Mouse (Mus musculus): ENCODE measurements around the gene Cdh8. TPM values are rescaled to one million over a fixed set of nuclear protein-coding genes. Genes with fewer than 3 reads are reported as not detected.
A peak's percentile ranks its signal among the peaks of the same experiment; 100 is the strongest.

The Cdh8 gene
- total RNA-seq (2021), result not detected
- long read RNA-seq, experiment 1, result 0 reads
- long read RNA-seq, experiment 2, result 0 reads

- TF ChIP-seq CTCF (IDR thresholded peaks at IDR 0.05), result no peak
- Histone ChIP-seq H3K4me3 (peak within 1 kb of the TSS; percentile 13), H3K27ac (no peak within 1 kb of the TSS)
- no peak for DNase-seq
- intact Hi-C loops (cut with DNase I), result no loop called here
Observed at GRCm38 (mm10) chr8:99415966-99416781, at the start of gene Cdh8. TSS of gene Cdh8 (minus strand) at chr8:99416471.

- TF ChIP-seq CTCF (IDR thresholded peaks at IDR 0.05), result no peak
- no peak overlapping the region for H3K27ac ChIP-seq
- no peak for DNase-seq
- no peak overlapping the region for H3K4me3 ChIP-seq
- intact Hi-C loops (cut with DNase I), result no loop called here
Observed at GRCm38 (mm10) chr8:99446506-99446905, 30.2 kb upstream of the Cdh8 start.

- no peak for TF ChIP-seq CTCF (IDR thresholded peaks at IDR 0.05)
- no peak for DNase-seq
- no peak overlapping the region for H3K27ac ChIP-seq
- intact Hi-C loops (cut with DNase I), result no loop called here
- H3K4me3 ChIP-seq, result no peak overlapping the region
Observed at GRCm38 (mm10) chr8:99425901-99426300, 9.6 kb upstream of the Cdh8 start.

GRCm38 (mm10) chr8:99421516-99421915 lies 5.2 kb upstream of the Cdh8 start:
- intact Hi-C loops (cut with DNase I), result no loop called here
- Histone ChIP-seq H3K27ac (no peak overlapping the region), H3K4me3 (no peak overlapping the region)
- no peak for DNase-seq
- TF ChIP-seq CTCF (IDR thresholded peaks at IDR 0.05), result no peak

- intact Hi-C loops (cut with DNase I), result no loop called here
- DNase-seq, result no peak
- no peak for TF ChIP-seq CTCF (IDR thresholded peaks at IDR 0.05)
Observed at GRCm38 (mm10) chr8:99419726-99420125, 3.5 kb upstream of the Cdh8 start.

GRCm38 (mm10) chr8:99417456-99417855 lies 1.2 kb upstream of the Cdh8 start:
- Histone ChIP-seq H3K4me3 (no peak overlapping the region), H3K27ac (no peak overlapping the region)
- intact Hi-C loops (cut with DNase I), result no loop called here
- TF ChIP-seq CTCF (IDR thresholded peaks at IDR 0.05), result no peak
- no peak for DNase-seq

More at GRCm38 (mm10) chr8:99419726-99420125, 3.5 kb upstream of the Cdh8 start:
- Histone ChIP-seq H3K4me3 (no peak overlapping the region), H3K27ac (no peak overlapping the region)

GRCm38 (mm10) chr8:99415076-99415965 lies 950 bp downstream of the Cdh8 start:
- no peak for DNase-seq
- H3K4me3 ChIP-seq, result peak overlapping the region; percentile 11
- TF ChIP-seq CTCF (IDR thresholded peaks at IDR 0.05), result no peak
- intact Hi-C loops (cut with DNase I), result no loop called here
- H3K27ac ChIP-seq, result no peak overlapping the region

GRCm38 (mm10) chr8:99414483-99414921 lies 1.8 kb downstream of the Cdh8 start:
- Histone ChIP-seq H3K27ac (no peak overlapping the region), H3K4me3 (no peak overlapping the region)
- DNase-seq, result no peak
- intact Hi-C loops (cut with DNase I), result no loop called here
- no peak for TF ChIP-seq CTCF (IDR thresholded peaks at IDR 0.05)

- no peak for TF ChIP-seq CTCF (IDR thresholded peaks at IDR 0.05)
- no peak overlapping the region for H3K4me3 ChIP-seq
- H3K27ac ChIP-seq, result no peak overlapping the region
- no peak for DNase-seq
- intact Hi-C loops (cut with DNase I), result no loop called here
Observed at GRCm38 (mm10) chr8:99413877-99414482, 2.3 kb downstream of the Cdh8 start.

- intact Hi-C loops (cut with DNase I), result no loop called here
- Histone ChIP-seq H3K4me3 (no peak overlapping the region), H3K27ac (no peak overlapping the region)
- no peak for TF ChIP-seq CTCF (IDR thresholded peaks at IDR 0.05)
- no peak for DNase-seq
Observed at GRCm38 (mm10) chr8:99393908-99394307, 22.4 kb downstream of the Cdh8 start.

- intact Hi-C loops (cut with DNase I), result no loop called here
- no peak for TF ChIP-seq CTCF (IDR thresholded peaks at IDR 0.05)
- Histone ChIP-seq H3K4me3 (no peak overlapping the region), H3K27ac (no peak overlapping the region)
- DNase-seq, result no peak
Observed at GRCm38 (mm10) chr8:99370104-99370503, 46.2 kb downstream of the Cdh8 start.

- Histone ChIP-seq H3K4me3 (no peak overlapping the region), H3K27ac (no peak overlapping the region)
- no peak for DNase-seq
- no peak for TF ChIP-seq CTCF (IDR thresholded peaks at IDR 0.05)
- intact Hi-C loops (cut with DNase I), result no loop called here
Observed at GRCm38 (mm10) chr8:99369166-99369565, 47.1 kb downstream of the Cdh8 start.

GRCm38 (mm10) chr8:99368449-99368848 lies 47.8 kb downstream of the Cdh8 start:
- intact Hi-C loops (cut with DNase I), result no loop called here
- no peak for DNase-seq
- TF ChIP-seq CTCF (IDR thresholded peaks at IDR 0.05), result no peak
- Histone ChIP-seq H3K4me3 (no peak overlapping the region), H3K27ac (no peak overlapping the region)

Data from gastrocnemius, adult 2 months (tissue).